Mouse (Mus musculus): ENCODE measurements around the gene Akr7a5. TPM values are rescaled to one million over a fixed set of nuclear protein-coding genes. Genes with fewer than 3 reads are reported as not detected.
A peak's percentile ranks its signal among the peaks of the same experiment; 100 is the strongest.

Gene Akr7a5
- polyA plus RNA-seq, 1 experiment from 2014 or later = 61.9 TPM

GRCm38 (mm10) chr4:139336822-139337483, 26.4 kb downstream of the Akr7a5 start:
- Histone ChIP-seq H3K9ac (ENCODE audit: low read length) (peak overlapping the region; percentile 57; the same call in 1 of the 2 replicates), H3K4me1 (ENCODE audit: control insufficient read depth in 2 of 2, insufficient read depth in 2 of 2, low read length in 2 of 2) (peaks cover 0 to 2% of the 10 kb centered on the region in 2 experiments; a peak in 2 of 4 replicates), H3K27me3 (ENCODE audit: control insufficient read depth, insufficient read depth, low read length) (peaks cover 8% of the 10 kb centered on the region; the same call in 1 of the 2 replicates), H3K27ac (replicated peaks in 1 of 2; ENCODE audit: control insufficient read depth in 1 of 2, insufficient read depth in 1 of 2, low read depth in 2 of 2, low read length in 2 of 2) (no peak overlapping the region), H3K4me2 (ENCODE audit: low read length) (peak overlapping the region; percentile 72), H3K4me3 (ENCODE audit: control insufficient read depth in 1 of 2, insufficient read depth in 1 of 2, low read depth in 1 of 2, low read length in 2 of 2) (peak overlapping the region; percentile 25 to 36), H3K36me3 (ENCODE audit: control insufficient read depth, insufficient read depth, low read length) (no peaks in the 10 kb centered on the region), H3K9me3 (ENCODE audit: control insufficient read depth, low read length) (no peaks in the 10 kb centered on the region)
- peak; percentile 62 for ATAC-seq (ENCODE audit: insufficient number of reproducible peaks, insufficient read depth, low FRiP score, low read depth)
- WGBS = 17% methylated on average over 24 of the region's 24 CpGs

- H3K9me3 ChIP-seq (ENCODE audit: control insufficient read depth, low read length) = no peaks in the 10 kb centered on the region
- no peak overlapping the region for H3K4me3 ChIP-seq (ENCODE audit: control insufficient read depth in 1 of 2, insufficient read depth in 1 of 2, low read depth in 1 of 2, low read length in 2 of 2)
- H3K9ac ChIP-seq (ENCODE audit: low read length) = no peak overlapping the region
- H3K27me3 ChIP-seq (ENCODE audit: control insufficient read depth, insufficient read depth, low read length) = peaks cover 8% of the 10 kb centered on the region; the same call in 1 of the 2 replicates
- H3K4me1 ChIP-seq (ENCODE audit: control insufficient read depth in 2 of 2, insufficient read depth in 2 of 2, low read length in 2 of 2) = peaks cover 0 to 2% of the 10 kb centered on the region in 2 experiments; a peak in 2 of 4 replicates
- no peak for ATAC-seq (ENCODE audit: insufficient number of reproducible peaks, insufficient read depth, low FRiP score, low read depth)
- WGBS = 39% methylated on average over 33 of the region's 33 CpGs
- H3K27ac ChIP-seq (replicated peaks in 1 of 2; ENCODE audit: control insufficient read depth in 1 of 2, insufficient read depth in 1 of 2, low read depth in 2 of 2, low read length in 2 of 2) = no peak overlapping the region
- H3K36me3 ChIP-seq (ENCODE audit: control insufficient read depth, insufficient read depth, low read length) = no peaks in the 10 kb centered on the region
- no peak overlapping the region for H3K4me2 ChIP-seq (ENCODE audit: low read length)
Observed at GRCm38 (mm10) chr4:139338145-139338544, 27.6 kb downstream of the Akr7a5 start.

DNA sequence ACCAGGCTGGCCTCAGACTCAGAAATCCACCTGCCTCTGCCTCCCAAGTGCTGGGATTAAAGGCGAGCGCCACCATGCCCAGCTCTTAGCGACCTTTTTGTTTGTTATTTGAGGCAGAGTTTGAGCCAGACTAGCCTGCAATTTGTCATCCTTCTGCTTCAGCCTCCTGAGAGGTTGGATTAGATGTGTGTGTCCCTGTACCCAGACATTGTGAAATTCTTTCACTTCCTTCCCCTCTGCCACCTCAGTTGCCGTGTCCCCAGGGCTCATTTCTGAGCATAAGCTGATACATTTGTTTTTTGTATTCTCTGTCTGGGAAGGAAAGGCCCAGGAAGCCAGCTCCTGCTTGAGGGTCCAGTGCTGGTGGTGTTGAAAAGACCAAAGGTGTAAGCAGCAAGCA, 30.3 kb downstream of the Akr7a5 start:
- ATAC-seq (ENCODE audit: insufficient number of reproducible peaks, insufficient read depth, low FRiP score, low read depth) = no peak
- Histone ChIP-seq H3K36me3 (ENCODE audit: control insufficient read depth, insufficient read depth, low read length) (peaks cover 6% of the 10 kb centered on the region), H3K9me3 (ENCODE audit: control insufficient read depth, low read length) (no peaks in the 10 kb centered on the region), H3K9ac (ENCODE audit: low read length) (no peak overlapping the region), H3K27ac (replicated peaks in 1 of 2; ENCODE audit: control insufficient read depth in 1 of 2, insufficient read depth in 1 of 2, low read depth in 2 of 2, low read length in 2 of 2) (no peak overlapping the region), H3K4me3 (ENCODE audit: control insufficient read depth in 1 of 2, insufficient read depth in 1 of 2, low read depth in 1 of 2, low read length in 2 of 2) (no peak overlapping the region), H3K4me1 (ENCODE audit: control insufficient read depth in 2 of 2, insufficient read depth in 2 of 2, low read length in 2 of 2) (peaks cover 0 to 2% of the 10 kb centered on the region in 2 experiments; a peak in 1 of 4 replicates), H3K4me2 (ENCODE audit: low read length) (no peak overlapping the region), H3K27me3 (ENCODE audit: control insufficient read depth, insufficient read depth, low read length) (peaks cover 8% of the 10 kb centered on the region; the same call in 1 of the 2 replicates)
- 67% methylated on average over 4 of the region's 4 CpGs for WGBS

DNA sequence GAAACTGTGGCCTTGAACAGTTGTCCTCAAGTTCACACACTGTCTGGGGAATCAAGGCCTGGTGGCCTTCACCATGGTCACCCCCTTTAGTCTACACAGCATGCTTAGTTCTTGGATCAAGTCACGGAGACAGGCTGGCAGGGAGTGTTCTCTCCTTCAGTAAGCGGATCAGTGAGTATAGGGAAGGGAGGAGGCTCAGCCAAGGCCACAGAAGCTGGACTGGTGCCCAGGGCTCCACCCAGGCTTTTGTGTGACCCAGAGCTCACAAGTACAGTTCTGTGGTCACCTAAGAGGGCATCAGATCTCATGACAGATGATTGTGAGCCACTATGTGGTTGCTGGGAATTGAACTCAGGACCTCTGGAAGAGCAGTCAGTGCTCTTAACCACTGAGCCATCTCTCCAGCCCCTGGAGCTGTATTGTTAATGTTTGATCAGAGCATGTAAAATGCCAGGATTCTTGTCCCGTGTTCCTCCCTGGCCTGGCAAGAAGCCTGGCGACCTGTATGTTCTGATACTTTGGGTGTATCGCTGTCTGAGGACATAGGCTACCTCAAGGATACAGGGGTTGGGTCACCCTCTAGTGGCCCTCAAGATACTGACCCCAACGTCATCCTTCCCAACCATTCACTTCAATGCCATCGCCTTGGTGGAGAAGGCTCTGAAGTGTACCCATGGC, 31.2 kb downstream of the Akr7a5 start:
- Histone ChIP-seq H3K4me3 (ENCODE audit: control insufficient read depth in 1 of 2, insufficient read depth in 1 of 2, low read depth in 1 of 2, low read length in 2 of 2) (no peak overlapping the region), H3K36me3 (ENCODE audit: control insufficient read depth, insufficient read depth, low read length) (peaks cover 15% of the 10 kb centered on the region), H3K4me2 (ENCODE audit: low read length) (no peak overlapping the region), H3K9ac (ENCODE audit: low read length) (no peak overlapping the region), H3K9me3 (ENCODE audit: control insufficient read depth, low read length) (no peaks in the 10 kb centered on the region), H3K4me1 (ENCODE audit: control insufficient read depth in 2 of 2, insufficient read depth in 2 of 2, low read length in 2 of 2) (peaks cover 0 to 2% of the 10 kb centered on the region in 2 experiments; a peak in 1 of 4 replicates), H3K27ac (replicated peaks in 1 of 2; ENCODE audit: control insufficient read depth in 1 of 2, insufficient read depth in 1 of 2, low read depth in 2 of 2, low read length in 2 of 2) (no peak overlapping the region), H3K27me3 (ENCODE audit: control insufficient read depth, insufficient read depth, low read length) (peaks cover 8% of the 10 kb centered on the region; the same call in 1 of the 2 replicates)
- WGBS = 75% methylated on average over 7 of the region's 7 CpGs
- ATAC-seq (ENCODE audit: insufficient number of reproducible peaks, insufficient read depth, low FRiP score, low read depth) = no peak

GRCm38 (mm10) chr4:139343718-139344117, 33.2 kb downstream of the Akr7a5 start:
- no peak for ATAC-seq (ENCODE audit: insufficient number of reproducible peaks, insufficient read depth, low FRiP score, low read depth)
- no peaks in the 10 kb centered on the region; a peak in 1 of 4 replicates for H3K4me1 ChIP-seq (ENCODE audit: control insufficient read depth in 2 of 2, insufficient read depth in 2 of 2, low read length in 2 of 2)
- WGBS = 35% methylated on average over 5 of the region's 5 CpGs
- no peak overlapping the region for H3K4me3 ChIP-seq (ENCODE audit: control insufficient read depth in 1 of 2, insufficient read depth in 1 of 2, low read depth in 1 of 2, low read length in 2 of 2)
- H3K27ac ChIP-seq (replicated peaks in 1 of 2; ENCODE audit: control insufficient read depth in 1 of 2, insufficient read depth in 1 of 2, low read depth in 2 of 2, low read length in 2 of 2) = no peak overlapping the region
- no peak overlapping the region for H3K9ac ChIP-seq (ENCODE audit: low read length)
- no peaks in the 10 kb centered on the region for H3K27me3 ChIP-seq (ENCODE audit: control insufficient read depth, insufficient read depth, low read length)
- H3K9me3 ChIP-seq (ENCODE audit: control insufficient read depth, low read length) = no peaks in the 10 kb centered on the region
- peaks cover 35% of the 10 kb centered on the region for H3K36me3 ChIP-seq (ENCODE audit: control insufficient read depth, insufficient read depth, low read length)
- H3K4me2 ChIP-seq (ENCODE audit: low read length) = no peak overlapping the region

GRCm38 (mm10) chr4:139345416-139346019, 35.0 kb downstream of the Akr7a5 start:
- Histone ChIP-seq H3K27me3 (ENCODE audit: control insufficient read depth, insufficient read depth, low read length) (no peaks in the 10 kb centered on the region), H3K4me1 (ENCODE audit: control insufficient read depth in 2 of 2, insufficient read depth in 2 of 2, low read length in 2 of 2) (no peaks in the 10 kb centered on the region; a peak in 1 of 4 replicates), H3K4me3 (ENCODE audit: control insufficient read depth in 1 of 2, insufficient read depth in 1 of 2, low read depth in 1 of 2, low read length in 2 of 2) (no peak overlapping the region), H3K36me3 (ENCODE audit: control insufficient read depth, insufficient read depth, low read length) (peaks cover 49% of the 10 kb centered on the region), H3K4me2 (ENCODE audit: low read length) (no peak overlapping the region), H3K9ac (ENCODE audit: low read length) (no peak overlapping the region), H3K9me3 (ENCODE audit: control insufficient read depth, low read length) (no peaks in the 10 kb centered on the region), H3K27ac (replicated peaks in 1 of 2; ENCODE audit: control insufficient read depth in 1 of 2, insufficient read depth in 1 of 2, low read depth in 2 of 2, low read length in 2 of 2) (no peak overlapping the region)
- WGBS = 80% methylated on average over 23 of the region's 23 CpGs
- no peak for ATAC-seq (ENCODE audit: insufficient number of reproducible peaks, insufficient read depth, low FRiP score, low read depth)

GRCm38 (mm10) chr4:139351931-139352711, 41.6 kb downstream of the Akr7a5 start, which contains the start of the genes Mrto4, Emc1 and Ubr4:
Gene Mrto4 (minus strand): TSS chr4:139352576.
Gene Emc1 (plus strand): TSS chr4:139352587.
Gene Ubr4 (plus strand): TSS chr4:139352609.
- peaks cover 59% of the 10 kb centered on the region for H3K36me3 ChIP-seq (ENCODE audit: control insufficient read depth, insufficient read depth, low read length)
- 0% methylated on average over 63 of the region's 64 CpGs for WGBS

More at GRCm38 (mm10) chr4:139351931-139352711, 41.6 kb downstream of the Akr7a5 start, which contains the start of the genes Mrto4, Emc1 and Ubr4:
- peak within 1 kb of the TSS; percentile 56 to 89 for H3K4me3 ChIP-seq (ENCODE audit: control insufficient read depth in 1 of 2, insufficient read depth in 1 of 2, low read depth in 1 of 2, low read length in 2 of 2)
- peak within 1 kb of the TSS; percentile 95 for H3K9ac ChIP-seq (ENCODE audit: low read length)
- H3K4me1 ChIP-seq (ENCODE audit: control insufficient read depth in 2 of 2, insufficient read depth in 2 of 2, low read length in 2 of 2) = peaks cover 10 to 15% of the 10 kb centered on the region in 2 experiments
- peak within 1 kb of the TSS; percentile 98 for H3K4me2 ChIP-seq (ENCODE audit: low read length)
- H3K27ac ChIP-seq (replicated peaks in 1 of 2; ENCODE audit: control insufficient read depth in 1 of 2, insufficient read depth in 1 of 2, low read depth in 2 of 2, low read length in 2 of 2) = peak within 1 kb of the TSS; percentile 96 to 98
- no peaks in the 10 kb centered on the region for H3K9me3 ChIP-seq (ENCODE audit: control insufficient read depth, low read length)
- H3K27me3 ChIP-seq (ENCODE audit: control insufficient read depth, insufficient read depth, low read length) = no peaks in the 10 kb centered on the region
- peak; percentile 89 for ATAC-seq (ENCODE audit: insufficient number of reproducible peaks, insufficient read depth, low FRiP score, low read depth)

Measured in heart, embryonic 14.5 days (tissue).